Mouse (Mus musculus) stomach, embryonic 15.5 days (tissue): ENCODE data around the gene Rnh1. TPM values are rescaled to one million over a fixed set of nuclear protein-coding genes. Genes with fewer than 3 reads are reported as not detected.

Experiments used
- ATAC-seq: fragments of 200-750 bp; cut with Nextera tagmentation; 2 replicates; pipeline ENCODE4 v1.8.0; 2017; ENCODE audit warnings: low read depth, moderate number of reproducible peaks, moderate TSS enrichment; ENCODE audit not compliant: insufficient read depth, low FRiP score
- H3K27ac ChIP-seq: fragments of 300-500 bp; sonication (generic); 2 replicates; pipeline ENCODE4 v1.5.1; 2015; ENCODE audit warnings: mild to moderate bottlenecking, inconsistent platforms
- H3K27me3 ChIP-seq: fragments of 300-500 bp; sonication (generic); replicated peaks from 2 replicates; pipeline ENCODE4 v1.6.1; 2015; ENCODE audit warnings: inconsistent platforms
- H3K36me3 ChIP-seq: fragments of 300-500 bp; sonication (generic); 2 replicates; pipeline ENCODE4 v1.6.1; 2015; ENCODE audit warnings: inconsistent platforms
- H3K4me1 ChIP-seq: fragments of 300-500 bp; sonication (generic); 2 replicates; pipeline ENCODE4 v1.6.1; 2015; ENCODE audit warnings: inconsistent platforms
- H3K4me2 ChIP-seq: fragments of 300-500 bp; sonication (generic); 2 replicates; pipeline ENCODE4 v1.6.1; 2015; ENCODE audit warnings: mild to moderate bottlenecking, inconsistent platforms
- H3K4me3 ChIP-seq: fragments of 300-500 bp; sonication (generic); replicated peaks from 2 replicates; pipeline ENCODE4 v1.5.1; 2015; ENCODE audit warnings: inconsistent platforms
- H3K9ac ChIP-seq: fragments of 300-500 bp; sonication (generic); 2 replicates; pipeline ENCODE4 v1.6.1; 2015; ENCODE audit warnings: inconsistent platforms
- H3K9me3 ChIP-seq: fragments of 300-500 bp; sonication (generic); 2 replicates; pipeline ENCODE4 v1.6.1; 2016; ENCODE audit warnings: inconsistent platforms
- WGBS: fragments of 180-500 bp; shearing (Covaris S2); methylation state at CpG from one replicate; pipeline ENCODE4 v1.1.7; 2015; 5-methylcytosine and 5-hydroxymethylcytosine counted together
- polyA plus RNA-seq: library from polyadenylated mRNA; unstranded; fragments of >200 nt; fragmentation: Nextera tagmentation; extraction: Ambion mirVana; gene quantifications from 2 replicates; pipeline ENCODE4 v1.2.1, GENCODE M21; 2015

Gene Rnh1
- polyA plus RNA-seq, 1 experiment from 2014 or later: 206 TPM

DNA sequence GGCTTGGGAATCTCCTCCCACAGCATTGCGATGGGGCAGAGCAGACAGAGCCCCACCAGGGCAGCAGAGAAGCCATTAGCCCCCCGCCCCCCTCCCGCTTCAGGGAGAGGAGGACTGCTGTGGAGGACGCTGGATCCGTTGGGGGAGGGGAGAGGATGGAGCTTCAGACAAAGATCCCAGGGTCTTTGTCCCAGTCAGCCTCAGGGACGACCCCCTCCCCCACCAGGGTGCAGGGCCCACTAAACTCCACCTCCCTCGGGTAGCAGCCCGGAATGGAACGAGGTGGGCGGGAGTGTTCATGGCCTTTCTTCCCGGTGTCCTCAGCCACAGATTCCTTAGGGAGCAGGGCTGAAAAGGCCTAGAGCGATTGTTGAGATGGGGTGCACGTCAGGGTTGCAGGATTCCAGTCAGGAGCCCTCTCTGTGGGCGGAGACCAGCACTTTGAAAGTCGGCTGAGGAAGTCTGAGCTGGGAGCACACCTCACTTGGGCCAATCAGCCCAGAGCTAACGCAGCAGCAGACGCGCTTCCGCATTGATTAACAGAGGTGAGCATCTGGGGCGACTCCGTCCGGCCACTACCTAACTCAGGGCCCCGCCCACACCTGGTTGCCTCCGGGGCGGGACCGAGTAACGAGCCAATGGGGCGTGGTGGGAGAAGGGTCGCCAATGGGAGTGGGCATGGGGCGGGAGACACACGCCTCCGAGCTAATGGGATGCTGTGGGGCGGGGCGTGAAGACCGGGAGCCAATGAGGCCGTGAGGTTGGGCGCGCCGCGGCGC, 42.6 kb upstream of the Rnh1 start, which contains the start of gene Rassf7:
Gene Rassf7 (plus strand): TSS at position 760 of the 779 bp plus-strand sequence.
- H3K9me3 ChIP-seq: no peaks in the 10 kb centered on the region
- peaks cover 50% of the 10 kb centered on the region for H3K4me1 ChIP-seq
- peak within 1 kb of the TSS; percentile 96 for H3K4me2 ChIP-seq
- H3K36me3 ChIP-seq: no peaks in the 10 kb centered on the region
- H3K27me3 ChIP-seq: no peaks in the 10 kb centered on the region
- H3K9ac ChIP-seq: peak within 1 kb of the TSS; percentile 61
- ATAC-seq: peak; percentile 92
- peak within 1 kb of the TSS; percentile 97 for H3K27ac ChIP-seq
- H3K4me3 ChIP-seq: peak within 1 kb of the TSS; percentile 71
- under 1% methylated on average over 41 of the region's 41 CpGs for WGBS

DNA sequence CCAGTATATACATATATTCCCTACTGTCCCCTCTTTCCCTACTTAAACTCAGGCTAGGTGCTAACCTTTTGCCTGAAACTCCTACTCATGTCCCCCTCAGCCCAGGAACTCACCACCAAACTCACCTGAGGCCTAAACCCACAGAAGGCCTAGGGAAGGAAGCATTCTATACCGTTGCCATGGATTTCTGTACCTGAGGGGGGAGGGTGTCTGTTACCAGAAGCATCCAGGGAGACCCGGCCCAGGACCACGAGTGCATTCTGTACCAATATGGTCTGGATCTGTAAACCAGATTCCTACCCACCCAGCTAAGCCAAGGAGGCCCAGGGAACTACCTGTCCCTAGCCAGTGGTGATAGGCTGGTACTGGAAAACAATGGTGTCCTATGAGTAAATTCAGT, 41.7 kb upstream of the Rnh1 start:
- Histone ChIP-seq H3K4me3 (no peak overlapping the region), H3K9ac (no peak overlapping the region)
- WGBS: 62% methylated on average over 3 of the region's 3 CpGs

DNA sequence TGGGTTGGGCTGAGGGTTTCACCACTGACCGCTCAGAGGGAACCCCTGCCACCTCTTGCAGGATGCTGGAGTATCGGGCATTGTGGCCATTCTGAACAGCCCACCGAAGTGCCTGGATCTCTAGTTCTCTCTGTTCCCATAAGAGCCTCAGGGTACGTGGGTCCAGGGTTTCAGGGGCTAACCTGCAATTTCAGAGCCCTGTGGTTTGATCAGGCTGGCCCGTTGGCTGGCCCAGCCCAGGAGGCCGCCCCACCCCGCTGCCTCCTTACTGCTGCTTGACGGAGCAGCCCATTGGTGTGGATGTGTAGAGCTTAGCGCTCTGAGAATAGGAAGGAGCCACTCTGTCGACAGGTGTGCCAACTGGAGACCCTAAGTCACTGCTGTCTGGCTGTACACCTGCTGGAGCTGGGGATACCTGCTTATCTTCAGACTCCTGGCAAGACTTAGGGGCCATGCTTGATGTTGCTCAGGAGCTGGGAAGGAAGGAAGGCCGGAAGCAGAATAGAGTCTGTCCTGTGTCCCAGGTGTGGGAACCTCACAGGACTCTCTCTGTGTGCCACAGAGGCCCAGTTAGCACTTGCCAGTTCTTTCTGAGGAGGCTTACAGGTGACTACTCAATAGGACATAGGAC, 41.1 kb upstream of the Rnh1 start, which contains the start of gene Lmntd2:
Gene Lmntd2 (minus strand): TSS at position 476 of the 631 bp plus-strand sequence.
- H3K4me1 ChIP-seq: peaks cover 40% of the 10 kb centered on the region
- H3K4me3 ChIP-seq: peak within 1 kb of the TSS; percentile 71
- peak within 1 kb of the TSS; percentile 20; the same call in 1 of the 2 replicates for H3K9ac ChIP-seq
- peak within 1 kb of the TSS; percentile 97 for H3K27ac ChIP-seq
- ATAC-seq: no peak
- no peaks in the 10 kb centered on the region for H3K36me3 ChIP-seq
- H3K9me3 ChIP-seq: no peaks in the 10 kb centered on the region
- 89% methylated on average over 11 of the region's 11 CpGs for WGBS
- peak within 1 kb of the TSS; percentile 96 for H3K4me2 ChIP-seq
- no peaks in the 10 kb centered on the region for H3K27me3 ChIP-seq

More for the DNA sequence above, 41.7 kb upstream of the Rnh1 start:
- Histone ChIP-seq H3K4me1 (peaks cover 45% of the 10 kb centered on the region), H3K9me3 (no peaks in the 10 kb centered on the region), H3K27ac (peak overlapping the region; percentile 97), H3K27me3 (no peaks in the 10 kb centered on the region), H3K4me2 (peak overlapping the region; percentile 96; the same call in 1 of the 2 replicates), H3K36me3 (no peaks in the 10 kb centered on the region)
- no peak for ATAC-seq

DNA sequence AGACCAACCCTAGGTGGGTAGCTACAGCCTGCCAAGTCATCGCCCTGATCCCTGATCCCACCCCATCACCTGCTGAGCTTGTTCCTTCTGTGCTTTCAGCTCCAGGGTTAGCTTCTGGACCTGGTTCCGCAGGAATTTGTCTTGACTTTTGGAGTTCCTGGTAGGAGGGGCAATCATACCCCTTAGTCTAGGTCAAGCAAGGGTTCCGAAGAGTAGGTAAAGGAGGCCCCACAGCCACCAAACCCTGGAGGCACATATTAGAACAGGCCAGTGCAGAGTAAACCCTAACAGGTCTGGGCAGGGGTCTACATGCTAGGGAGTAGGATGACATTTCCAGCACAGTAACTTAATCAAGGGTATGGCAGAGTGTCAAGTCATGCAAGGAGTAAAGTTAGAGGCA, 40.5 kb upstream of the Rnh1 start:
- no peak overlapping the region for H3K4me2 ChIP-seq
- H3K4me1 ChIP-seq: peaks cover 35% of the 10 kb centered on the region
- H3K27me3 ChIP-seq: no peaks in the 10 kb centered on the region
- peak overlapping the region; percentile 65 for H3K27ac ChIP-seq
- H3K9me3 ChIP-seq: no peaks in the 10 kb centered on the region
- no peak overlapping the region for H3K9ac ChIP-seq
- 72% methylated on average over 3 of the region's 3 CpGs for WGBS
- no peaks in the 10 kb centered on the region for H3K36me3 ChIP-seq
- ATAC-seq: no peak
- H3K4me3 ChIP-seq: no peak overlapping the region

DNA sequence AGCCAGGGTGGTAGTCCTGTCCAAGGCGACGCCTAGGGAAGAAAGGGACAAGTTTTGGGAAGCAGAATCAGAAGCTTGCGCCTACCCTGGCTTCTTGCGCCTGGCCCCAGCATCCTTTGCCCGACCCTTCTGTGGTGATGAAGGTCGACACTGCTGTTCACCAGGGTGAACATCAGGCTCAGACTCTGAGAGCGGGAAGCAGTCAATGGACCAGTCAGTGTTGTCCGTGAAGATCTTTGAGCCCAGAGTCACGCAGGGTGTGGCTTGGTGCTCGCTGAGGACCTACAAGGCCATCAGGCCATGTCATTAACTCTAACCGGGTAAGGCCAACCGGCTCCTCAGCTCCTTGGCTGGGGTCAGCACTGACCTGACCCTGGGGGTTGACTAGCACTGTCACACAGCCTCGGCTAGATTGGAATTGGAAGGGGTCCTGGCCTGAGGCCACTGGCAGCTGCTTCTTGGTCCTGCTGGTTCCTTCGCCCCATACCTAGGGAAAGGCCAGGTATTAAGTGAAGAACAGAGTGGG, 38.0 kb upstream of the Rnh1 start:
- WGBS: 83% methylated on average over 14 of the region's 14 CpGs
- no peak for ATAC-seq
- Histone ChIP-seq H3K9me3 (no peaks in the 10 kb centered on the region), H3K27me3 (no peaks in the 10 kb centered on the region), H3K27ac (no peak overlapping the region), H3K4me1 (peaks cover 10% of the 10 kb centered on the region), H3K9ac (no peak overlapping the region), H3K36me3 (no peaks in the 10 kb centered on the region), H3K4me3 (no peak overlapping the region), H3K4me2 (no peak overlapping the region)

DNA sequence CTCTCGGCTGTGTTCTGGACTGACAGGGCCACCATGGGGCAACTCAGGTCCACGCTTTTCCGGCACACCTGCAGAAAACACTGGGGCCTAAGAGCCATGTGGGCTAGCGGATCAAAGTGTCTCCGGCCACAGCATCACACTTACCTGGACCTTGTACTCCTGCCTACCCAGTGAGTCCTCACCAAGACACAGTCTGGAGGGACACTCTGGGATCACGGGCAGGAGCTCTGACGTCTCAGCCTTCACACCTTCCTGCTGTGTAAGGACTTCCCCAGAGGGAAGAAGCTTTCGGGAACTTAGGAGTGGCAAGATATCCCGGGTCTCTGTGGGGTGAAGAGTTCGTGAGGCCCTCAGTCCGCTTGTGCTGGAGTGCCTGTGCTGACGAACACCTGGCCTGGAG, 37.5 kb upstream of the Rnh1 start:
- peaks cover 9% of the 10 kb centered on the region for H3K4me1 ChIP-seq
- no peak overlapping the region for H3K4me3 ChIP-seq
- H3K9me3 ChIP-seq: no peaks in the 10 kb centered on the region
- ATAC-seq: no peak
- no peak overlapping the region for H3K9ac ChIP-seq
- H3K27me3 ChIP-seq: no peaks in the 10 kb centered on the region
- no peak overlapping the region for H3K4me2 ChIP-seq
- H3K36me3 ChIP-seq: no peaks in the 10 kb centered on the region
- 66% methylated on average over 12 of the region's 12 CpGs for WGBS
- H3K27ac ChIP-seq: no peak overlapping the region

DNA sequence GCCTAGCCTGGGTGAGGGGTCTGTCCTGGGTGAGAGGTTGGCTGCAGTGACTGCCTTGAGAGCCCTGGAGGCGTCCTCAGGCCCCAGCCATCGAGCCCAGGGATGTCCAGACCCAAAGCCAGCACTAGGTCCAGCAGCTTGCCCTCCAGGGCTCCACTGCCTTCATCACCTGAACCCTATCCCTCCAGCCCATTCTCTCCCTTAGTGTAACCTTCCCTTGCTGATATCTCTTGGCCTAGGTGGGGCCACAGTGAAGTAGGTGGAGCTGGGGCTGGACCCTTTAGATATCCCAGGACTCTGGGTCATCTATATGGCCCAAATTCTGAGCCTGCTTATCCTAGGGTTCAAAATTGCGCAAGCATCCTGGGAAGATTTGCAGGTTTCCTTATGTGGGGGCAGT, 36.9 kb upstream of the Rnh1 start:
- no peak overlapping the region for H3K27ac ChIP-seq
- H3K4me3 ChIP-seq: no peak overlapping the region
- no peaks in the 10 kb centered on the region for H3K27me3 ChIP-seq
- no peaks in the 10 kb centered on the region for H3K36me3 ChIP-seq
- no peak overlapping the region for H3K4me2 ChIP-seq
- peak; percentile 74; the same call in 1 of the 2 replicates for ATAC-seq
- H3K9me3 ChIP-seq: no peaks in the 10 kb centered on the region
- peaks cover 5% of the 10 kb centered on the region; the same call in 1 of the 2 replicates for H3K4me1 ChIP-seq
- 66% methylated on average over 3 of the region's 3 CpGs for WGBS
- no peak overlapping the region for H3K9ac ChIP-seq

DNA sequence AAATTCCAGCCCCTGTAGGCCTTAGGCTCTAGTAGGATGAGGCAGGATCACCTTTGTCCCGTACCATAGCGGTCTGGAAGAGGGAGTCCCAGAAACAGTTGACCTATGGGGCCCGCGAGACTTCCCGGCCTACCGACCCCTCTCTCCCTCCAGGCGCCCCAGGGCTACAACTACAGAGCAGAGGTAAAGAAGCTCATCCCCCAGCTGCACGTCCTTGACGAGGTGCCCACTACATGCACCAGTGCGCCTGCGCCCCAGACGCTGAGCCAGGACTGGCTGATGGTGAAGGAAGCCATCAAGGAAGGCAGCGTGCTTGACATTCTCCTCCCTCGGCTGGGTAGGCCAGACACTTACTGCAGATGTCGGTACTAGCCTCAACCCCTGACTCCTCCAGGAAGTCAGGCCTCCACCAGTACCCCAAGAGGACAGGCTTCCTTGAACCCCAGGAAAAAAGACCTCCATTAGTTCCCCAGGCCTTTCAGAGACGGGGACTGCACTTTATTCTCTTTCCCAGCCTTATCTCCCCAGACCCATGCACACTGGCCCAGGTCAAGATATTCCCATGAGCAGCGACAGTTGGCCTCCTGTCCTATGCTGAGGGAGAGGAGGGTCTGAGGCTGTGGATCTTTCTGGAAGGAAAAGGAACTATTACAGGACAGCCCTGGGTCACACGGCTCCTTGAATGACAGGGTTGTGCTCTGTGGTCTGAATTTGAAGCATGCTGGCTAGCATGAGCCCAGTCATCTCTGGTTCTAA, 33.7 kb upstream of the Rnh1 start:
- H3K9me3 ChIP-seq: no peaks in the 10 kb centered on the region
- H3K4me3 ChIP-seq: no peak overlapping the region
- 89% methylated on average over 18 of the region's 18 CpGs for WGBS
- no peaks in the 10 kb centered on the region for H3K36me3 ChIP-seq
- no peak for ATAC-seq
- H3K27ac ChIP-seq: no peak overlapping the region
- H3K4me1 ChIP-seq: no peaks in the 10 kb centered on the region; the same call in 1 of the 2 replicates
- no peak overlapping the region for H3K4me2 ChIP-seq
- no peak overlapping the region for H3K9ac ChIP-seq
- no peaks in the 10 kb centered on the region for H3K27me3 ChIP-seq

DNA sequence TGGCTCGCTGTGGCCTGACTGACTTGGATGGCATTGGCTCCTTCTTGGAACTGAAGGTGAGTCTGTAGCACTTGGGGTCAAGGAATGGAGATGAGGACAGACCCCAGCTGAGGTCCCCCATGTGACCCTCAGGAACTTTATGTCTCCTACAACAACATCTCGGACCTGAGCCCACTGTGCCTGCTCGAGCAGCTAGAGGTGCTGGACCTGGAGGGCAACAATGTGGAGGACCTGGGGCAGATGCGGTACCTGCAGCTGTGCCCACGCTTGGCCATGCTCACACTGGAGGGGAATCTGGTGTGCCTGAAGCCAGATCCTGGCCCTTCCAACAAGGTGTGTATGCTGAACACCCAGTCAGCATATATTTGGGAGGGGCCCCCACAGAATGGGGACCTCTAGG, 32.8 kb upstream of the Rnh1 start:
- WGBS: 93% methylated on average over 5 of the region's 5 CpGs
- Histone ChIP-seq H3K4me1 (no peaks in the 10 kb centered on the region; the same call in 1 of the 2 replicates), H3K9me3 (no peaks in the 10 kb centered on the region), H3K27ac (no peak overlapping the region), H3K4me2 (no peak overlapping the region), H3K27me3 (no peaks in the 10 kb centered on the region), H3K9ac (no peak overlapping the region), H3K4me3 (no peak overlapping the region), H3K36me3 (no peaks in the 10 kb centered on the region)
- no peak for ATAC-seq

DNA sequence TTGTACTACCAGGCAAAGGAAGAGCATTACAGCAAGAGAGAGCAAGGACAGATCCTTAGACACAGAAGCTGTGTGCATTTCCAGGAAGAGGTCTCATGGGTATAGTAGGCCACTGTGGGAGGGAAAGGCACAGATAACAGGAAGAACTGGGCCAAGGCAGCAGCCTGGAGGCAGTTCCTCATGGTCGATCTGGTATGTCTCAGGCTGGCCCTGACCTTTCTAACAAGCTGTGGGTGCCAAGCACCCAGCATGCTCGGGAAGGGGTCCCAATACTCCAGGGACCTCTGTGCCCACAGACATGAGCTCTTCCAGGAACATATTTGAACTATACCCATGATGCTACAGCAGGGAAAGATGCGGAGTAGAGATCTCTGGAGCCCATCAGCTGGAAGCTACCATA, 31.9 kb upstream of the Rnh1 start:
- no peaks in the 10 kb centered on the region for H3K4me1 ChIP-seq
- ATAC-seq: no peak
- H3K4me2 ChIP-seq: no peak overlapping the region
- H3K27me3 ChIP-seq: no peaks in the 10 kb centered on the region
- H3K9ac ChIP-seq: no peak overlapping the region
- H3K27ac ChIP-seq: no peak overlapping the region
- H3K9me3 ChIP-seq: no peaks in the 10 kb centered on the region
- H3K4me3 ChIP-seq: no peak overlapping the region
- H3K36me3 ChIP-seq: no peaks in the 10 kb centered on the region
- 85% methylated on average over 3 of the region's 3 CpGs for WGBS

DNA sequence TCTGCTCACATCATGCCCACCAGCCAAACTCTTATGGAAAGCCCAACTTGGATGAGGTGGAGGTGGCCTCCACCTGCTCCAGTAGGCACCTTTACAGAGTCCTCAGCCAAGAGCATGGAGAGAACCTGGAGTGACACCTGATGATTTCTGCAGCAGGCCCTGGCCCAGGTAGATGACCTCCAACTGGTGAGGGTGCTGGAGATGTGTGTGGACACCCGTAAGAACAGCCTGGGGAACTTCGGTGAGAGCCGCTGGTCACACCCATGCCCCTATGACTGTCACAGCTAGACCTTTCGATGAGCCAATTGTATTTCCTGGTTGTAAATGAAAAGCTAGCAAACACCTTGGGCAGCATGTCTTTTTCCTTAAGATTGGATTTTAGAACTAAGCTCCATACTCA, 25.5 kb upstream of the Rnh1 start:
- no peak for ATAC-seq
- no peak overlapping the region for H3K27ac ChIP-seq
- WGBS: 92% methylated on average over 4 of the region's 4 CpGs
- no peaks in the 10 kb centered on the region for H3K36me3 ChIP-seq
- H3K9ac ChIP-seq: no peak overlapping the region
- H3K4me3 ChIP-seq: no peak overlapping the region
- H3K27me3 ChIP-seq: no peaks in the 10 kb centered on the region
- H3K9me3 ChIP-seq: no peaks in the 10 kb centered on the region
- peaks cover 11% of the 10 kb centered on the region for H3K4me1 ChIP-seq
- no peak overlapping the region for H3K4me2 ChIP-seq
